Mouse (Mus musculus) erythroblast, embryonic 14.5 days (primary cell): ENCODE measurements around the gene Sez6.

Experiments used
- GATA1 ChIP-seq: IDR thresholded peaks from 2 replicates; pipeline ENCODE4 v1.6.1; 2012; ENCODE audit warnings: low read length, inconsistent platforms, mixed read lengths
- TAL1 ChIP-seq: IDR thresholded peaks from 3 replicates; pipeline ENCODE4 v1.6.1; 2012; ENCODE audit warnings: low read length, inconsistent platforms, mixed read lengths

GRCm38 (mm10) chr11:77975873-77976272, 45.3 kb downstream of the Sez6 start:
- TF ChIP-seq GATA1 (no peak), TAL1 (no peak)
